Comparison of ENCODE assay signal across 8 mouse cellular contexts in the genomic region with DNA sequence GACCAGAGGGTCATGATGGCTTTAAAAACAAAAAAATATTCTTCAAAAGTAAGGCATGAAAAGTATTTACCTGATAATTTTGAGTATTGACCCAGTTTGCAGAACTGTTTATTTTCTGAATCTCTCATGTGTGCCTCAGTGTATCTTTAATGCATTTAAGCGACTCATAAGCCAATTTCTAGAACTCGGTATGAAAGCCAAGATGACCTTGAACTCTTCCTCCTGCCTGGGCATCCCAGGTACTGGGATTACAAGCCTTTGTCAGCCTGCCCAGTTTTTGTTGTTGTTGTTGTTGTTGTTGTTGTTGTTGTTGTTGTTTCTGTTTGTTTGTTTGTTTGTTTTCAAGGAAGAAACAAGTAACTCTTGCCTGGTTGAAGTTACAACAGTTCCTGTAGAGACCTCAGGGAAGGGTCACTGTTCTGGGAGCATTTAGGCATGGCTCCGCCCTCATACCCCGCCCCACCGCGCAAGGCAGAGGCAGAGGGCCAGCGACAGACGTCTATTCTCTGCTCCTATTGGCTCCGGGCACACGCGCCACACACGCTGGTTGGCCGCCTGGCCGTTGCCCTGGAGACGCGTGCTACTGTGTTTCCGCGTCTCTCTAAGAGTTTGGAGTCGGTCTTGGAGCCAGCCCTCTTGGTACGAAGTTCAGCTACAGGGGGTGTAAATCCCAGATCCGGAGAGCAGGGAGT. TPM values are rescaled to one million over a fixed set of nuclear protein-coding genes. Genes with fewer than 3 reads are reported as not detected.
DNase-seq lines count a peak whose midpoint lies in the region; ATAC-seq lines count a peak whose summit lies in the region.

A gene (plus strand): TSS at position 584 of the 692 bp plus-strand sequence.

- peak; percentile 100 for ATAC-seq in hindbrain, embryonic 14.5 days (ENCODE audit: low FRiP score)

- H3K27me3 ChIP-seq in hindbrain, embryonic 14.5 days (ENCODE audit: control insufficient read depth, insufficient read depth, low read length) = peaks cover 17% of the 10 kb centered on the region

- peak within 1 kb of the TSS; percentile 45 for H3K4me3 ChIP-seq in hindbrain, embryonic 14.5 days (replicated peaks; ENCODE audit: low read length)

- H3K36me3 ChIP-seq in hindbrain, embryonic 14.5 days (replicated peaks; ENCODE audit: control insufficient read depth, insufficient read depth) = no peaks in the 10 kb centered on the region

- H3K9me3 ChIP-seq in hindbrain, embryonic 14.5 days (ENCODE audit: control insufficient read depth, low read length) = no peaks in the 10 kb centered on the region

- 4% methylated on average over 21 of the region's 21 CpGs for WGBS in hindbrain, embryonic 14.5 days

- peak within 1 kb of the TSS; percentile 98 for H3K4me2 ChIP-seq in hindbrain, embryonic 14.5 days (replicated peaks)

- DNase-seq in ZHBTc4 (ENCODE audit: low read depth, low spot score) = peak; percentile 97
- peak; percentile 52 to 79 for DNase-seq in cerebellum, postnatal 4 days (ENCODE audit: low spot score in 2 of 2)
- peak; percentile 72 to 86 for DNase-seq in frontal cortex, postnatal 36 days (ENCODE audit: low spot score in 2 of 2)
- peak; percentile 87 for DNase-seq in hindbrain, embryonic 14.5 days (ENCODE audit: low spot score)
- DNase-seq in layer of hippocampus, postnatal 36 days = peak; percentile 77 to 81
- DNase-seq in lung, postnatal 25 days (ENCODE audit: low spot score) = peak; percentile 80
- peak; percentile 41 for DNase-seq in retina, adult 2 months (ENCODE audit: low read depth, low spot score)
- peak; percentile 62 for DNase-seq in thymus, postnatal 25 days

- no peak within 1 kb of the TSS for H3K27ac ChIP-seq in hindbrain, embryonic 14.5 days

- peak within 1 kb of the TSS; percentile 36 for H3K9ac ChIP-seq in hindbrain, embryonic 14.5 days

- no peaks in the 10 kb centered on the region for H3K4me1 ChIP-seq in hindbrain, embryonic 14.5 days (replicated peaks; ENCODE audit: control insufficient read depth, insufficient read depth, low read length)

RNA-seq across cellular contexts. Expression of the gene that starts here (rescaled TPM):
- 3.0 and 3.1 TPM in 2 replicates for polyA plus RNA-seq in hindbrain, embryonic 14.5 days (2014; fragmentation: Nextera tagmentation; extraction: Ambion mirVana)
- total RNA-seq in layer of hippocampus, postnatal 36 days (2021) = 1 to 10 TPM in 1 of 2 experiments, under 1 TPM in 1; 0.87 to 1.3 TPM

Comparison
In these comparisons a context has a peak if more than half of its experiments do, and no peak if none do; other contexts are left out.
1. DNase-seq: peak in every context shown above with its lines; median percentile 97 in ZHBTc4; 87 in hindbrain, embryonic 14.5 days; 80 in lung, postnatal 25 days; 79 in frontal cortex, postnatal 36 days; 79 in layer of hippocampus, postnatal 36 days; 66 in cerebellum, postnatal 4 days; 62 in thymus, postnatal 25 days; 41 in retina, adult 2 months.